ENCODE assay signal across 25 mouse cellular contexts in the genomic region with DNA sequence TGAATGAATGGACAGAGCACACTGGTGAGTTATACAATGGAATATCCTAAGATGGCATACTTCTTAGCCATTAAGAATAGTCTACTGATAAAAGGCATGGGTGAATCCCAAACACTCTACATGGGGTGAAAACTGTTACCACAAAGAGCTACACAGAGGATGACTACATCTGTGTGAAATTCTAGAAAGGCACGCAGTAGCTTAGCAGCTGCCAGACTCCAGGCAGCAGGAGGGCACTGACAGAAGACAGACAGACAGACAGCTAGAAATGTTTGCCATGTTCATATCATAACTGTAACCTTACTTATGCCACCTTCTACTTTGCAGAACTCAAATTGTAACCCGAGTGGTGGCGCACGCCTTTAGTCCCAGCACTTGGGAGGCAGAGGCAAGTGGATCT. TPM values are rescaled to one million over a fixed set of nuclear protein-coding genes. Genes with fewer than 3 reads are reported as not detected.
DNase-seq lines count a peak whose midpoint lies in the region; ATAC-seq and TF ChIP-seq lines count a peak whose summit lies in the region.
"Had no signal": no experiment of that assay in that cellular context is flagged by ENCODE, and none has a peak within 500 bp of the region (broad histone marks: within the 10 kb centered on the region; RNA-seq: fewer than 3 reads in every experiment).

No protein-coding gene starts in this region.

- H3K4me3 ChIP-seq in liver, embryonic 12.5 days, result no peak overlapping the region
- no peak overlapping the region for H3K4me3 ChIP-seq in liver, embryonic 11.5 days (ENCODE audit: low read depth, low read length)
- H3K4me3 ChIP-seq in liver, embryonic 15.5 days (replicated peaks), result no peak overlapping the region
- no peak overlapping the region for H3K4me3 ChIP-seq in myocyte
- H3K4me3 ChIP-seq: embryonic facial prominence, embryonic 12.5 days; embryonic facial prominence, embryonic 15.5 days; forebrain, embryonic 12.5 days; forebrain, embryonic 15.5 days; heart, embryonic 12.5 days; heart, embryonic 15.5 days had no signal

- peaks cover 74% of the 10 kb centered on the region for H3K36me3 ChIP-seq in liver, embryonic 12.5 days
- H3K36me3 ChIP-seq in liver, embryonic 11.5 days (ENCODE audit: control insufficient read depth, insufficient read depth, low read length), result peaks cover 3% of the 10 kb centered on the region; the same call in 1 of the 2 replicates
- H3K36me3 ChIP-seq in liver, embryonic 15.5 days (replicated peaks), result peaks cover 81% of the 10 kb centered on the region
- H3K36me3 ChIP-seq in myocyte (ENCODE audit: control insufficient read depth, insufficient read depth), result no peaks in the 10 kb centered on the region
- H3K36me3 ChIP-seq: embryonic facial prominence, embryonic 12.5 days; embryonic facial prominence, embryonic 15.5 days; forebrain, embryonic 12.5 days; forebrain, embryonic 15.5 days; heart, embryonic 15.5 days had no signal

- DNase-seq in liver, embryonic 11.5 days (ENCODE audit: low spot score), result no peak
- no peak for DNase-seq in Patski (ENCODE audit: low read depth, low spot score)
- DNase-seq in kidney, adult 9 months, result no peak
- no peak for DNase-seq in lung, postnatal 10 days
- DNase-seq: adrenal gland, postnatal 10 days; adrenal gland, postnatal 36 days; cerebellum, adult 18-20 months; cerebellum, adult 9-11 months; cerebellum, postnatal 25 days; gastrocnemius, postnatal 10 days; heart, adult 11 months; heart, postnatal 14 days; heart, postnatal 4 days had no signal

- H3K9me3 ChIP-seq in liver, embryonic 12.5 days (replicated peaks), result no peaks in the 10 kb centered on the region
- no peaks in the 10 kb centered on the region for H3K9me3 ChIP-seq in liver, embryonic 11.5 days (ENCODE audit: control insufficient read depth, low read length)
- H3K9me3 ChIP-seq in liver, embryonic 15.5 days (replicated peaks), result no peaks in the 10 kb centered on the region
- H3K9me3 ChIP-seq: embryonic facial prominence, embryonic 12.5 days; embryonic facial prominence, embryonic 15.5 days; forebrain, embryonic 12.5 days; forebrain, embryonic 15.5 days; heart, embryonic 12.5 days; heart, embryonic 15.5 days had no signal

- ATAC-seq in liver, embryonic 12.5 days, result no peak
- no peak for ATAC-seq in liver, embryonic 11.5 days (replicated peaks; ENCODE audit: low FRiP score)
- ATAC-seq in Patski, result peak; percentile 62
- no peak for ATAC-seq in liver, embryonic 15.5 days (ENCODE audit: insufficient read depth)
- ATAC-seq: forebrain, embryonic 15.5 days; hindbrain, postnatal 0 days; inflammation-experienced regulatory T-cells, adult 6 months had no signal

- CTCF ChIA-PET in Patski (lab: Charles Lee), result interaction anchor here (0.8 kb wide), 1 partner anchor 9 kb away, joined by 3 read pairs; no protein-coding TSS in a partner anchor

- no peak overlapping the region for H3ac ChIP-seq in myocyte (ENCODE audit: control insufficient read depth, insufficient read length)

- peaks cover 26% of the 10 kb centered on the region for H3K79me2 ChIP-seq in myocyte (ENCODE audit: control insufficient read depth, insufficient read depth)

- H3K9ac ChIP-seq in liver, embryonic 12.5 days, result no peak overlapping the region
- H3K9ac ChIP-seq in liver, embryonic 11.5 days (ENCODE audit: low read depth, low read length), result no peak overlapping the region
- H3K9ac ChIP-seq in liver, embryonic 15.5 days, result no peak overlapping the region
- H3K9ac ChIP-seq: embryonic facial prominence, embryonic 12.5 days; embryonic facial prominence, embryonic 15.5 days; forebrain, embryonic 12.5 days; forebrain, embryonic 15.5 days; heart, embryonic 12.5 days; heart, embryonic 15.5 days; hindbrain, embryonic 14.5 days had no signal

- peaks cover 94% of the 10 kb centered on the region for H3K4me1 ChIP-seq in liver, embryonic 12.5 days
- H3K4me1 ChIP-seq in liver, embryonic 11.5 days (replicated peaks; ENCODE audit: control insufficient read depth, insufficient read depth, low read length), result peaks cover 20% of the 10 kb centered on the region
- H3K4me1 ChIP-seq in liver, embryonic 15.5 days (replicated peaks), result peaks cover 85% of the 10 kb centered on the region

- no peak for TF ChIP-seq CTCF in Patski (IDR thresholded peaks at IDR 0.05)

- H3K4me2 ChIP-seq in liver, embryonic 12.5 days, result no peak overlapping the region
- no peak overlapping the region for H3K4me2 ChIP-seq in liver, embryonic 11.5 days
- no peak overlapping the region for H3K4me2 ChIP-seq in liver, embryonic 15.5 days
- no peak overlapping the region for H3K4me2 ChIP-seq in myocyte (ENCODE audit: low read depth)
- H3K4me2 ChIP-seq: embryonic facial prominence, embryonic 12.5 days; embryonic facial prominence, embryonic 15.5 days; forebrain, embryonic 12.5 days; forebrain, embryonic 15.5 days; heart, embryonic 12.5 days; heart, embryonic 15.5 days; hindbrain, embryonic 14.5 days had no signal

- TF ChIP-seq POLR2A in myocyte (IDR thresholded peaks at IDR 0.05; ENCODE audit: insufficient read length, low read depth), result no peak

- H3K27ac ChIP-seq in liver, embryonic 12.5 days, result peak overlapping the region; percentile 38
- H3K27ac ChIP-seq in liver, embryonic 11.5 days (ENCODE audit: low read depth, low read length), result no peak overlapping the region
- peak overlapping the region; percentile 38 for H3K27ac ChIP-seq in liver, embryonic 15.5 days (replicated peaks)
- H3K27ac ChIP-seq: embryonic facial prominence, embryonic 12.5 days; embryonic facial prominence, embryonic 15.5 days; forebrain, embryonic 12.5 days; forebrain, embryonic 15.5 days; heart, embryonic 15.5 days; hindbrain, embryonic 14.5 days; hindbrain, postnatal 0 days had no signal

- in situ Hi-C loops in Patski (cut with MboI; ENCODE audit: low pct_unique_long_range_greater_than_20kb), result no loop called here

- 89% methylated on average over 4 of the region's 4 CpGs for WGBS in liver, embryonic 12.5 days (ENCODE audit: insufficient replicate concordance)
- WGBS in liver, embryonic 11.5 days, result 89% methylated on average over 4 of the region's 4 CpGs
- WGBS in liver, embryonic 15.5 days (ENCODE audit: insufficient replicate concordance), result 87% methylated on average over 4 of the region's 4 CpGs

- no peaks in the 10 kb centered on the region for H3K27me3 ChIP-seq in liver, embryonic 12.5 days (replicated peaks)
- H3K27me3 ChIP-seq in liver, embryonic 11.5 days (replicated peaks; ENCODE audit: control insufficient read depth, insufficient read depth, low read length), result no peaks in the 10 kb centered on the region
- no peaks in the 10 kb centered on the region for H3K27me3 ChIP-seq in Patski
- H3K27me3 ChIP-seq in liver, embryonic 15.5 days, result no peaks in the 10 kb centered on the region
- no peaks in the 10 kb centered on the region for H3K27me3 ChIP-seq in myocyte (ENCODE audit: control insufficient read depth, insufficient read depth, insufficient read length)
- H3K27me3 ChIP-seq: embryonic facial prominence, embryonic 12.5 days; embryonic facial prominence, embryonic 15.5 days; forebrain, embryonic 15.5 days; heart, embryonic 12.5 days; heart, embryonic 15.5 days had no signal

- POLR2A ChIA-PET in Patski (lab: Charles Lee), result no interaction called here

TF ChIP-seq in myocyte, 11 proteins besides CTCF, POLR2A, EP300 and RAD21:
- TF ChIP-seq TCF3 (IDR thresholded peaks at IDR 0.05; ENCODE audit: insufficient read length, low read depth) (peak; percentile 1), MYOG (IDR thresholded peaks at IDR 0.05; ENCODE audit: control insufficient read depth in 1 of 3, insufficient read depth in 1 of 3, insufficient read length in 2 of 3, low read depth in 2 of 3) (peak in 2 of 3 experiments; percentile 35 to 66), REST (IDR thresholded peaks at IDR 0.05; ENCODE audit: insufficient read depth, insufficient read length) (no peak), CEBPB (IDR thresholded peaks at IDR 0.05; ENCODE audit: insufficient read depth, poor library complexity, severe bottlenecking) (0 out of 2 replicates have a peak, but pooled peaks have one; percentile 10), MYOD1 (IDR thresholded peaks at IDR 0.05; ENCODE audit: control insufficient read depth in 1 of 3, insufficient read length in 2 of 3, low read depth in 2 of 3) (peak in 2 of 3 experiments; percentile 66 to 78), MAX (IDR thresholded peaks at IDR 0.05; ENCODE audit: low read depth) (no peak)

RNA-seq across cellular contexts. Expression of a gene that starts 39.0 kb away (rescaled TPM):
- 16.9 and 17.9 TPM in 2 replicates for polyA plus RNA-seq in liver, embryonic 12.5 days (2016; fragmentation: Nextera tagmentation; extraction: Ambion mirVana)
- polyA plus RNA-seq in liver, embryonic 11.5 days (2014; fragmentation: Nextera tagmentation; extraction: Ambion mirVana), result 11.7 and 12.3 TPM in 2 replicates
- polyA plus RNA-seq in Patski (2021) (17.6 TPM), myocyte (2012; fragmentation: generic; extraction: Trizol) (11.2 TPM)
- 15.1 and 15.9 TPM in 2 replicates for polyA plus RNA-seq in liver, embryonic 15.5 days (2015; fragmentation: Nextera tagmentation; extraction: Ambion mirVana)
